Mouse (Mus musculus): ENCODE results near the gene Fnbp4. TPM values are rescaled to one million over a fixed set of nuclear protein-coding genes. Genes with fewer than 3 reads are reported as not detected.
"Not testable (repeated sequence)": the region's sequence is repeated elsewhere in the genome, so short reads cannot be mapped to it uniquely, and the experiment has no call there.

Fnbp4 gene
- polyA plus RNA-seq, 1 experiment from 2014 or later, result 95.6 TPM

DNA sequence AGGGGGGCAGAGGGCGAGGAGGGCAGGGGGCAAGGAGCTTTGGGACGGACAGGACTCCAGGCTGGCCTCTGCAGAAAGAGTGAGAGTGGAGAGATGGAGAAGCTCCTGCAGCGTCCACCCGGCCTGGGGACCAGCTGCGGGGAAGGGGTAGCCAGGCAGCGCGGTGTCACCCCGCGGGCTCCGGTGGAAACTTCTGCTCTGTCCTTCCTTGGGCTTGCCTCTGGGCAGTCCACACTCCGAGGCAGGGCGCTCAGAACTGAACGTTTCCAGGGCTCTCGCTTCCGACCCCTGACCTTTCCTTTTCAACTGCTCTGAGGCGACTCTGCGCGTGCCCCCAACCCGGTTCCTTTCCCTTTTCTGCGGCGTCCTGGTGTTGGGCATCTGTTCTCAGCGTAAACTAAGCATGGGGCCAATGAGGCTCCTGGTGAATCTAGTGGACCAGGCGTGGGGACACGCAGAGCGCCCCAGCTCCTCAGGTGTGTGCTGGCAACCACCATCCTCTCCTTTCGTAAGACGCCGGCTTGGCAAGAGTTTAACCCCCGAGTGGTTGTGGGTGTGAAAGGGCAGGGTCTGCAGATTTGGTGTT, 37.8 kb downstream of the Fnbp4 start:
- WGBS, result 3% methylated on average over 27 of the region's 29 CpGs
- H3K9me3 ChIP-seq (replicated peaks), result no peaks in the 10 kb centered on the region
- H3K4me3 ChIP-seq (replicated peaks), result peak overlapping the region; percentile 32
- 0 out of 2 replicates have a peak, but pooled peaks have one; percentile 35 for ATAC-seq (ENCODE audit: low FRiP score)
- peak overlapping the region; percentile 36; the same call in 1 of the 2 replicates for H3K9ac ChIP-seq (replicated peaks)
- H3K27me3 ChIP-seq (replicated peaks), result peaks cover 13% of the 10 kb centered on the region
- peaks cover 31% of the 10 kb centered on the region for H3K36me3 ChIP-seq
- H3K4me1 ChIP-seq, result peaks cover 12% of the 10 kb centered on the region
- H3K4me2 ChIP-seq, result peak overlapping the region; percentile 63
- no peak overlapping the region for H3K27ac ChIP-seq (replicated peaks)

- Histone ChIP-seq H3K4me3 (replicated peaks) (no peak overlapping the region), H3K4me2 (no peak overlapping the region), H3K36me3 (no peaks in the 10 kb centered on the region), H3K27ac (replicated peaks) (no peak overlapping the region), H3K9ac (replicated peaks) (no peak overlapping the region), H3K4me1 (peaks cover 3% of the 10 kb centered on the region), H3K27me3 (replicated peaks) (peaks cover 9% of the 10 kb centered on the region), H3K9me3 (replicated peaks) (no peaks in the 10 kb centered on the region)
- WGBS, result 90% methylated on average over 2 of the region's 2 CpGs
- ATAC-seq (ENCODE audit: low FRiP score), result no peak
Measured at GRCm38 (mm10) chr2:90788126-90788525, 43.0 kb downstream of the Fnbp4 start.

DNA sequence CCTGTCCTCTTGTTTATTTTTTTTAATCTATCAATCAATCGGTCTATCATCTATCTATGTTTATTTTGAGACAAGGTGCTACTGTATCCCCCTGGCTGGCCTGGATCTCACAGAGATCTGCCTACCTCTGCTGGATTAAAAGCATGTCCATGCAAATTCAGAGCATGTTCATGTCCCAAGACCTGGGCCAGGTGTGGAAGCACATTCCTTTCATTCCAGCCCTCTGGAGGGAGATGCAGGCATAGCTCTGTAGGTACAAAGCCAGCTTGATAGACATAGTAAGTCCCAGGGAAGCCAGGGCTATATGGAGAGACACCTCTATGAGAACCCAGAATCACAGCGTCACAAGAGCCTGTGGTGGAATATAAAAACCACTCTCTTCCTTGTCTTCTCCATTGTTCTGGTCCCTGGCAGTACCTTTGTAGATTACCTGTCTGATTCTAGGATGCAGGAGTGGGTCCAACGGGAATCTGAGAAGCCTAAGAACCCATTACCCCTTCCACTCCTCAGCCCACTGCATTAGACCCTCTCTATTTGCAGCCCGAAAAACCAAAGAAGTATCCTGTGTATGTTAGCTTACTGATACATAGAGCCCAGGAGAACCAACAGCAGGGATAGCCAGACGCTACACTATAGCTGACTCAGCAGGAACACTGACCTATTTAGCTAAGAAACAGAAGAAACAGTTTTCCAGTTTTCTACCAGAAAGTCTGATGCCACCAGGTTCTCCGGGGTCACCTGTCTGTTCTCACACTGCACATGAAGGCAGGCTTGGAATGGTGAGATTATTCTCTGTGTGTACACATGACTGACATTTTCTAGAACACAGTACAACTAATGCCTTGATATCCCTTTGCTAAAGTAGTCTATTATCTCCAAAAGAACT, 63.3 kb downstream of the Fnbp4 start:
- Histone ChIP-seq H3K27me3 (replicated peaks) (no peaks in the 10 kb centered on the region), H3K4me1 (no peaks in the 10 kb centered on the region), H3K36me3 (no peaks in the 10 kb centered on the region), H3K9me3 (replicated peaks) (no peaks in the 10 kb centered on the region), H3K4me3 (replicated peaks) (no peak overlapping the region), H3K9ac (replicated peaks) (no peak overlapping the region), H3K4me2 (no peak overlapping the region), H3K27ac (replicated peaks) (no peak overlapping the region)
- no peak for ATAC-seq (ENCODE audit: low FRiP score)
- WGBS, result 86% methylated on average over 6 of the region's 6 CpGs

DNA sequence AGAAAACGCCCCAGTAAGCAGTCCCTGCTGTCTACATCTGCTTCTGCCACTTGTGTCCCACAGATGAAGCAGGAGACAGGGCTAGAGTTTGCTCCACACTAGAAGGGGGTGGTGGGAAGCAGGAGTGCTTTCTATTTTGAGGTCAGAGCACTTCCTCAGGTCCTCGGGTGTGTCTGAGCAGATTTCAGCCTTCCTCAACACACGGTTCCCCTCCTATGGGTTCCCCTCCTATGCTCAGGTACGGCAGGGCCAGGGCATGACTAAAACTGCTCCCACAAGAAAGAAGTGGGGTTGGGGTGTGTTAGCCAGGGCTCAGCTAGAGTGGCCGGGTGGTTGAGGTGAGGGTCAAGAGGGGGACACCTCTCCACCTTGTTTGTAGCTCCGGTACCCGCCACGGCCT, 65.6 kb downstream of the Fnbp4 start:
- Histone ChIP-seq H3K27ac (replicated peaks) (no peak overlapping the region), H3K9me3 (replicated peaks) (no peaks in the 10 kb centered on the region), H3K36me3 (no peaks in the 10 kb centered on the region), H3K4me2 (no peak overlapping the region), H3K4me1 (no peaks in the 10 kb centered on the region), H3K9ac (replicated peaks) (no peak overlapping the region), H3K4me3 (replicated peaks) (no peak overlapping the region), H3K27me3 (replicated peaks) (no peaks in the 10 kb centered on the region)
- ATAC-seq (ENCODE audit: low FRiP score), result no peak
- 82% methylated on average over 8 of the region's 8 CpGs for WGBS

DNA sequence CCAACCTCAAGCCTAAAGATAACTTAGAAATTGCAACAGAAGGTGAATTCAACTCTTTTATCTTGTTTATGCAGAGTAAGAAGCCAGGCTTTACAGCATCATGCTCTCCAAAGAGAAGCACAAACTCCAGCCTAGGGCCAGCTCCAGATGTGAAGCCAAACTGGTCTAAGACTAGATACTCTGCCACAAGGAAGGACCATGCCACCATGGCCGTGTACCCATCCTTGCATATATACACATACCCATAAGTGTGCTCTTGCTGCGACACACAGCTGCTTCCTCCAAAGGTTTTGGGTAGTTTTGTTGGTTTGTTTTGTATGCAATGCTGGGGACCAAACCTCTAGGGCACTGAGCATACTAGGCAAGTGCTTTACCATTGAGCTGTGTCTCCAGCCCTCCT, 70.1 kb downstream of the Fnbp4 start:
- 89% methylated on average over 2 of the region's 2 CpGs for WGBS
- Histone ChIP-seq H3K27ac (replicated peaks) (no peak overlapping the region), H3K36me3 (no peaks in the 10 kb centered on the region), H3K9ac (replicated peaks) (no peak overlapping the region), H3K9me3 (replicated peaks) (no peaks in the 10 kb centered on the region), H3K4me3 (replicated peaks) (no peak overlapping the region), H3K4me2 (no peak overlapping the region), H3K27me3 (replicated peaks) (no peaks in the 10 kb centered on the region), H3K4me1 (no peaks in the 10 kb centered on the region)
- ATAC-seq (ENCODE audit: low FRiP score), result no peak

GRCm38 (mm10) chr2:90816144-90816543, 71.0 kb downstream of the Fnbp4 start:
- ATAC-seq (ENCODE audit: low FRiP score), result no peak
- H3K27ac ChIP-seq (replicated peaks), result no peak overlapping the region
- no peaks in the 10 kb centered on the region for H3K36me3 ChIP-seq
- H3K27me3 ChIP-seq (replicated peaks), result no peaks in the 10 kb centered on the region
- WGBS, result 83% methylated on average over 4 of the region's 4 CpGs
- H3K4me2 ChIP-seq, result no peak overlapping the region
- no peaks in the 10 kb centered on the region for H3K9me3 ChIP-seq (replicated peaks)
- no peak overlapping the region for H3K4me3 ChIP-seq (replicated peaks)
- H3K9ac ChIP-seq (replicated peaks), result no peak overlapping the region
- no peaks in the 10 kb centered on the region for H3K4me1 ChIP-seq

- H3K9ac ChIP-seq (replicated peaks), result no peak overlapping the region
- no peak for ATAC-seq (ENCODE audit: low FRiP score)
- H3K9me3 ChIP-seq (replicated peaks), result no peaks in the 10 kb centered on the region
- 89% methylated on average over 3 of the region's 3 CpGs for WGBS
- H3K4me2 ChIP-seq, result no peak overlapping the region
- no peaks in the 10 kb centered on the region for H3K27me3 ChIP-seq (replicated peaks)
- H3K4me1 ChIP-seq, result no peaks in the 10 kb centered on the region
- H3K27ac ChIP-seq (replicated peaks), result no peak overlapping the region
- no peaks in the 10 kb centered on the region for H3K36me3 ChIP-seq
- no peak overlapping the region for H3K4me3 ChIP-seq (replicated peaks)
Measured at GRCm38 (mm10) chr2:90818710-90819109, 73.5 kb downstream of the Fnbp4 start.

GRCm38 (mm10) chr2:90820894-90821293, 75.7 kb downstream of the Fnbp4 start:
- Histone ChIP-seq H3K9ac (replicated peaks) (no peak overlapping the region), H3K9me3 (replicated peaks) (no peaks in the 10 kb centered on the region), H3K27me3 (replicated peaks) (no peaks in the 10 kb centered on the region), H3K4me3 (replicated peaks) (no peak overlapping the region), H3K27ac (replicated peaks) (no peak overlapping the region), H3K36me3 (no peaks in the 10 kb centered on the region), H3K4me1 (no peaks in the 10 kb centered on the region), H3K4me2 (no peak overlapping the region)
- 83% methylated on average over 3 of the region's 3 CpGs for WGBS
- ATAC-seq (ENCODE audit: low FRiP score), result no peak

- Histone ChIP-seq H3K4me2 (no peak overlapping the region), H3K4me1 (no peaks in the 10 kb centered on the region), H3K27me3 (replicated peaks) (no peaks in the 10 kb centered on the region), H3K9ac (replicated peaks) (no peak overlapping the region), H3K4me3 (replicated peaks) (no peak overlapping the region), H3K9me3 (replicated peaks) (no peaks in the 10 kb centered on the region), H3K36me3 (no peaks in the 10 kb centered on the region), H3K27ac (replicated peaks) (no peak overlapping the region)
- 92% methylated on average over 2 of the region's 2 CpGs for WGBS
- ATAC-seq (ENCODE audit: low FRiP score), result no peak
Measured at GRCm38 (mm10) chr2:90822978-90823377, 77.8 kb downstream of the Fnbp4 start.

DNA sequence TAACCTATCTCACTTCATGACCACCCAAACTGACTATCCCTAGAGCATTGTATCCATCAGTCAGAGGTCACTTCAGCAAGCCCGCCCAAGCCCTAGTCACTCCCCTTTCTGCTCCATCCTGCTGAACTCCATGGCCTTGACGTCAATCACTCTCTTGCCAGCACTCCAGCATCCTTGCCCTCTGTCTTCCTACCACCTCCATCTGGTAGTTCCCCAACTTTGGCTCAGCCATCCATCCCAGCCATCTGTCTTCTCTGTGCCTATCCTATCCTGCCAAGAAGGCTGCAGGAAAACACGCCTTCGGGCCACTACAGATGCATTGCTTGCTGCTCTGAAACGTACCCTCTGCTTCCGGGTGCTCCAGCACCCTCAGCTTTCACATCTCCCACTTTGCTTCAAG, 78.6 kb downstream of the Fnbp4 start:
- Histone ChIP-seq H3K9ac (replicated peaks) (no peak overlapping the region), H3K36me3 (no peaks in the 10 kb centered on the region), H3K4me1 (no peaks in the 10 kb centered on the region), H3K27ac (replicated peaks) (no peak overlapping the region), H3K4me2 (no peak overlapping the region), H3K9me3 (replicated peaks) (no peaks in the 10 kb centered on the region), H3K4me3 (replicated peaks) (no peak overlapping the region), H3K27me3 (replicated peaks) (no peaks in the 10 kb centered on the region)
- ATAC-seq (ENCODE audit: low FRiP score), result no peak
- 88% methylated on average over 6 of the region's 6 CpGs for WGBS

GRCm38 (mm10) chr2:90824528-90824927, 79.4 kb downstream of the Fnbp4 start:
- not testable (repeated sequence) for H3K4me1 ChIP-seq; H3K27ac ChIP-seq (replicated peaks); H3K4me2 ChIP-seq; H3K9me3 ChIP-seq (replicated peaks); H3K9ac ChIP-seq (replicated peaks); ATAC-seq (ENCODE audit: low FRiP score); H3K4me3 ChIP-seq (replicated peaks); H3K27me3 ChIP-seq (replicated peaks); H3K36me3 ChIP-seq
- 53% methylated on average over 10 of the region's 10 CpGs for WGBS

DNA sequence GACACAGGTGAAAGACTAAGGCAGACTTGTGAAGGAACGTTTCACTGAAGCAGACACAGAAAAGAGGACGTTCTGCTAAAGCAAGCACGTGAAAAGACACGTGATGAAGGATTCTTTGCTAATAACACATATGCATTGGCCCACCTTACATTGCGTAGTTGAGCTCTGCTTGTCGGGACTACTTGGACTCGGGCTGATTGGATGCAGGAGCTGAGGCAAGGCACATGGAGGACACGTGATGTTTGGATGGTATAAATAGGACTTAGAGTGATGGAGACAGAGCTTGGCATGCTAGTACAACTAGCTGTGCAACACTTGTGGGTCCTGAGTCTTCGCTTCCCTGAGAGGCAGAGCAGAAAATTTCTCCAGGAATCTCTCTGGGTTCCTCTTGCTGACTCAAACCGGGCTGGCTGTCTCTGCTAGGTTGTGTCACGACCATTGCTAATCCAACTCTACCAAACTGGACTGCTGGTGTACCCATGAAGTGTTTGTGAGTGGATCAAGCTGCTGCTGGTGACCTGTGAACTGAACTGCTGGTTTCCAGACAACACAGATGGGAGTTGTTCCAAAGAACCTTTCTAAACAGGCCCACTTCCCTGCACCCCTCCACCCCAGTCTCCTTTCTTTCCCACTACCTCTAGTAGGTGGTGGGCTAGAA, 80.5 kb downstream of the Fnbp4 start:
- H3K4me1 ChIP-seq, result no peaks in the 10 kb centered on the region
- no peak overlapping the region for H3K4me3 ChIP-seq (replicated peaks)
- no peak overlapping the region for H3K9ac ChIP-seq (replicated peaks)
- H3K27me3 ChIP-seq (replicated peaks), result no peaks in the 10 kb centered on the region
- WGBS, result 88% methylated on average over 11 of the region's 11 CpGs
- H3K4me2 ChIP-seq, result no peak overlapping the region
- H3K9me3 ChIP-seq (replicated peaks), result no peaks in the 10 kb centered on the region
- H3K27ac ChIP-seq (replicated peaks), result no peak overlapping the region
- ATAC-seq (ENCODE audit: low FRiP score), result no peak
- H3K36me3 ChIP-seq, result no peaks in the 10 kb centered on the region

Measured in neural tube, embryonic 15.5 days (tissue).